Mouse (Mus musculus): ENCODE results near the gene P4htm.

DNA sequence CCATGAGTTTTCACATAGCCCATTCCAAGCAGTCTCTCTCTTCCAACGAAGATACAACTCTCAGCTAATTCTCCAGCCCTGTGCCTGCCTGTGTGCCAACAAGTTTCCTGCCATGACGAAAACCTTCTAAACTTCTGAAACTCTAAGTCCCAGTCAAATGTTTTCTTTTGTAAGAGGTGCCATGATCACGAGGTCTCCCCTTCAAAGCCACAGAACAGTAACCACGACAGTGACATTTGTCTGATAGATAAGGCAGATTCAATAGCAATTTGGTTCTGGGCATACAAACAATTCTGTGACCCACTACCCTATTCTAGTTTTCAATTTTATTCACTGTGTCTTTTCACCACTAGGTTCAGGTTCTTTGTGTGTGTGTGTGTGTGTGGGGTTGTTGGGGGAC, 30.7 kb upstream of the P4htm start:
- TF ChIP-seq CTCF (IDR thresholded peaks at IDR 0.05; ENCODE audit: low read depth) (no peak), EP300 (IDR thresholded peaks at IDR 0.05; ENCODE audit: low read depth) (no peak)
